Mouse (Mus musculus): Measurements from ENCODE around the gene Gtf2f1.

Gtf2f1 gene

GRCm38 (mm10) chr17:56973956-56974707 is 37.0 kb downstream of the Gtf2f1 start:
- no peak for DNase-seq (ENCODE audit: low spot score)

DNA sequence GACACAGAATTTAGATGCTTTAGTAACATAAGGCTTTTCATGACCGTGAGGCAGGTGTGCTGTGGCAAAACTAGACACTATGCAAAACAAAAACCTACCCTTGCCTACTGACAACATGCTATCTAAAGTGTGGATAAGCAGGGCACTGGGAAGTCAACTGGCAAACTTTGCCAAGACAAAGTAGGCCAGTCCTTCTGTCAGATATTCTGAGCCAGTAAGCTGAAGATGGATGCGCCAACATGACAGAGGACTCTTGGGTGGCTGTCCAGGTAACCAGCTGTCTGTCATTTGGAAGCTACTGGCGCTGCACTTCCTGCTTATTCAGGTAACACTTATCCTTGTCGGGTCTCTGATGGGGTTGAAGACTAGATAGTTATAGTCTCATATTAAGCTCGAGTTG is 41.0 kb downstream of the Gtf2f1 start:
- no peak for DNase-seq (ENCODE audit: low spot score)

- DNase-seq (ENCODE audit: low spot score), result no peak
Measured at GRCm38 (mm10) chr17:56969321-56969720, 41.8 kb downstream of the Gtf2f1 start.

DNA sequence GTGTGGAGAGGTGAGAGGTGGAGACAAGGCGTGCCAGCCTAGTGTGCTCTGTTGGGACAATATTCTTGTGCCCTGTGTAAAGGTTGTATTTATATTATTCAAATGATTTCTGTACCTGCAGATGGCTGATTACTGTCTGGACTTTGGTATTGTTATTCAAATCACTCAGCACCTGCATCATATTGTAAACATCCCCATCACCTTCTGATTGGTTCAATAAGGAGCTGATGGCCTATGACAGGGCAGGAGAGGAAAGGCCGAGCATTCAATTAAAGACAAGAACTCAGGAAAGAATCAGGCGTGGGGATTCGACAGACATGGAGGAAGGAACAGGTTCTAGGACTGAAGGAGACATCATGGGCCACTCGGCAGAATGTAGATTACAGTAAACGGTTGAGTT is 47.4 kb downstream of the Gtf2f1 start:
- DNase-seq (ENCODE audit: low spot score), result no peak

DNA sequence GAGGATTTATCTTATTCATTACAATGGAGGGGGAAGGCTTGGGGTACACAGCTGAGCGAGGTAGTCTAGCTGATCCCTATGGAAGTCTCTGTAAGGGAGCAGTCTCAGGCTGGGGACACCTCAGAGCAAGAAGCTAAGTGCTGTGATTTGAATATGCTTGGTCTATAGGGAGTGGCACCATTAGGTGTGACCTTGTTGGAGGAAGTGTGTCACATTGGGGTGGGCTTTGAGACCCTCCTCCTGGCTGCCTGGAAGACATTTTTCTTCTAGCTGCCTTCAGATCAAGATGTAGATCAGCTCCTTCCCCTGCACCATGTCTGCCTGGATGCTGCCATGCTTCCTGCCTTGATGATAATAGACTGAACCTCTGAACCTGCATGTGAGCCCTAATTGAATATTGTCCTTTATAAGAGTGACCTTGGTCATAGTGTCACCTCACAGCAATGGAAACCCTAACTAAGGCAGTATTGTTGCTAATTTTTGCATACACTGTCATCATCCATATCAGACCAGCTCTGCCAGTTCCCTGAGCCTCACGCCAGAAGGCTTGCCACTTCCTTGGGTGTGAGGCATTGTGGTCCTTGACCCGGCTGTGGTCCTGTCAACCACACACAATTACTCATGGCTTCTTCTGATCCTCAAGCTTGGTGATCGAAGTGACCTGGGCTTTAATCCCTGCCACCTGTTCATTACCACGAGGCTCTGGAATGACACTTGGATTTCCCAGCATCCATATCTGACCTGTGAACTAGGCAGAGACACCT is 48.3 kb downstream of the Gtf2f1 start:
- no peak for DNase-seq (ENCODE audit: low spot score)

GRCm38 (mm10) chr17:56961880-56962279 is 49.2 kb downstream of the Gtf2f1 start:
- DNase-seq (ENCODE audit: low spot score), result no peak

- DNase-seq (ENCODE audit: low spot score), result no peak
Measured at GRCm38 (mm10) chr17:56958667-56959066, 52.4 kb downstream of the Gtf2f1 start.

GRCm38 (mm10) chr17:56957763-56958429 is 53.2 kb downstream of the Gtf2f1 start:
- DNase-seq (ENCODE audit: low spot score), result no peak

GRCm38 (mm10) chr17:56954871-56955270 is 56.2 kb downstream of the Gtf2f1 start:
- no peak for DNase-seq (ENCODE audit: low spot score)
